In the genomic region with DNA sequence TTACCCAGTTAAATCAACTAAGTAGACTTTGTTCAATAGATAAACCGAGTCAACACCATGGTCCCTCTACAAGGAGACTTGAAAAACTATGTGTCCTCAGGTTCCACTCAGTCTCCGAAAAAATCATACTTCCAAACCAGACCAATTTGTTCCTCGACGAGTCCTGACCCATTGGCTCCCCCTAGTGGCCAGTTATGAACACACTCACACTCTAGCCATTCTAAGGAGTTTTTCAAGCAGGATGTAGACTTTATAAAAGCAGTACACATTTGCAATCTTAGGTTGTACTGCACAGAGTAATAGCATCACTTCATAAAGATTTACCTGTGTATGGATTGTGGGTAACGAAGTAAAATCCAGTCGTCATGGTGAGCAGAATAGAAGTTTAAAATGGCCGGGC, we compare ENCODE assay signal across 7 mouse cellular contexts.
DNase-seq lines count a peak whose midpoint lies in the region; TF ChIP-seq lines count a peak whose summit lies in the region.

No protein-coding gene starts in this region.

- no peak overlapping the region for H3K4me2 ChIP-seq in CH12.LX (ENCODE audit: insufficient read depth, low read depth, poor library complexity, severe bottlenecking)

- DNase-seq in A20 (ENCODE audit: low read depth, low spot score) (peak; percentile 59), CH12.LX (ENCODE audit: extremely low read depth) (peak; percentile 66)
- DNase-seq in c-Kit-positive CD71-positive TER-119-positive erythroid progenitor cells, embryonic 14.5 days (ENCODE audit: low spot score) = peak; percentile 46
- peak; percentile 45 to 62 for DNase-seq in frontal cortex, postnatal 10 days (ENCODE audit: low spot score in 2 of 2)
- DNase-seq in large intestine, adult 2 months (ENCODE audit: low read depth, low spot score) = peak; percentile 40
- peak; percentile 82 for DNase-seq in lung, postnatal 10 days
- DNase-seq in spleen, postnatal 10 days (ENCODE audit: low spot score in 2 of 2) = peak; percentile 40 to 79

- H3K9me3 ChIP-seq in CH12.LX (replicated peaks; ENCODE audit: low read length) = no peaks in the 10 kb centered on the region

- no peaks in the 10 kb centered on the region for H3K36me3 ChIP-seq in CH12.LX (replicated peaks in 1 of 2; ENCODE audit: control insufficient read depth in 1 of 2, insufficient read depth in 1 of 2, low read length in 1 of 2)

- WGBS in large intestine, adult 2 months = 19% methylated on average over 7 of the region's 7 CpGs

- no peak overlapping the region for H3K9ac ChIP-seq in CH12.LX (ENCODE audit: insufficient read depth, low read depth)

- H3K4me3 ChIP-seq in CH12.LX (replicated peaks in 1 of 3; ENCODE audit: low read depth in 2 of 3, low read length in 2 of 3, poor library complexity in 1 of 3) = no peak overlapping the region

- H3K4me1 ChIP-seq in CH12.LX (ENCODE audit: control insufficient read depth in 1 of 2, insufficient read depth in 2 of 2) = no peaks in the 10 kb centered on the region

- no peak overlapping the region for H3K27ac ChIP-seq in CH12.LX (ENCODE audit: insufficient read depth, low read depth)

- no peak for TF ChIP-seq EP300 in CH12.LX (IDR thresholded peaks at IDR 0.05; ENCODE audit: low read length)

- TF ChIP-seq RAD21 in CH12.LX (IDR thresholded peaks at IDR 0.05; ENCODE audit: low read depth, low read length) = peak; percentile 76

- TF ChIP-seq CTCF in CH12.LX (conservative IDR thresholded peaks at IDR 0.05 in 1 of 2, IDR thresholded peaks at IDR 0.05 in 1 of 2; ENCODE audit: low read depth in 2 of 2, low read length in 2 of 2) = peak; percentile 85 to 90

- TF ChIP-seq POLR2A in CH12.LX (IDR thresholded peaks at IDR 0.05; ENCODE audit: low read depth, low read length) = no peak

- H3K79me2 ChIP-seq in CH12.LX (replicated peaks; ENCODE audit: control insufficient read depth, extremely low read depth, insufficient read depth, poor library complexity, severe bottlenecking) = no peaks in the 10 kb centered on the region

- in situ Hi-C loops in CH12.LX (cut with MboI; ENCODE audit: low pct_ligation_motif_present, low pct_unique_long_range_greater_than_20kb, low sequenced_read_pairs) = loop anchor here (25.0 kb wide), 2 partner anchors 108 to 233 kb away; no protein-coding TSS in a partner anchor

- no peaks in the 10 kb centered on the region for H3K27me3 ChIP-seq in CH12.LX (replicated peaks)

- dilution Hi-C loops in CH12.LX (cut with MboI; ENCODE audit: extremely low pct_ligation_motif_present, extremely low pct_unique_long_range_greater_than_20kb, low sequenced_read_pairs) = no loop called here

TF ChIP-seq in CH12.LX, 34 proteins besides CTCF, POLR2A, EP300 and RAD21:
- no peak for TF ChIP-seq USF2 (conservative IDR thresholded peaks at IDR 0.05; ENCODE audit: low read depth, low read length)
- no peak for TF ChIP-seq ELF1 (IDR thresholded peaks at IDR 0.05; ENCODE audit: low read depth, low read length)
- TF ChIP-seq CHD2 (IDR thresholded peaks at IDR 0.05; ENCODE audit: low read length) = no peak
- TF ChIP-seq NRF1 (IDR thresholded peaks at IDR 0.05; ENCODE audit: low read depth, low read length) = no peak
- TF ChIP-seq MAFK (IDR thresholded peaks at IDR 0.05; ENCODE audit: insufficient replicate concordance, low read length) = no peak
- no peak for TF ChIP-seq ETS1 (conservative IDR thresholded peaks at IDR 0.05; ENCODE audit: low read depth, low read length)
- TF ChIP-seq USF1 (IDR thresholded peaks at IDR 0.05; ENCODE audit: low read depth, low read length) = no peak
- no peak for TF ChIP-seq SIN3A (IDR thresholded peaks at IDR 0.05; ENCODE audit: low read length)
- no peak for TF ChIP-seq ZMIZ1 (IDR thresholded peaks at IDR 0.05; ENCODE audit: low read depth, low read length)
- TF ChIP-seq PAX5 (IDR thresholded peaks at IDR 0.05; ENCODE audit: low read length) = no peak
- TF ChIP-seq SMC3 (IDR thresholded peaks at IDR 0.05; ENCODE audit: low read depth, low read length) = peak; percentile 71
- no peak for TF ChIP-seq MAX (IDR thresholded peaks at IDR 0.05; ENCODE audit: low read length)
- TF ChIP-seq BHLHE40 (IDR thresholded peaks at IDR 0.05; ENCODE audit: low read depth, low read length) = no peak
- TF ChIP-seq MAZ (IDR thresholded peaks at IDR 0.05; ENCODE audit: low read depth, low read length) = no peak
- peak; percentile 45; the same call in 1 of the 2 replicates for TF ChIP-seq ZNF384 (IDR thresholded peaks at IDR 0.05; ENCODE audit: low read depth, low read length)
- TF ChIP-seq RCOR1 (conservative IDR thresholded peaks at IDR 0.05; ENCODE audit: low read depth, low read length) = no peak
- no peak for TF ChIP-seq E2F4 (IDR thresholded peaks at IDR 0.05; ENCODE audit: insufficient replicate concordance, low read depth, low read length)
- no peak for TF ChIP-seq MEF2A (IDR thresholded peaks at IDR 0.05; ENCODE audit: borderline replicate concordance, low read depth, low read length)
